Mouse (Mus musculus) forebrain, embryonic 15.5 days (tissue): ENCODE data around the gene Map3k9. TPM values are rescaled to one million over a fixed set of nuclear protein-coding genes. Genes with fewer than 3 reads are reported as not detected.

Source experiments
- ATAC-seq: fragments of 200-750 bp; cut with Nextera tagmentation; replicated peaks from 2 replicates; pipeline ENCODE4 v1.8.0; 2017; ENCODE audit warnings: mild to moderate bottlenecking, moderate TSS enrichment, moderate library complexity
- H3K27ac ChIP-seq: fragments of 300-500 bp; sonication (generic); replicated peaks from 2 replicates; pipeline ENCODE4 v1.5.1; 2015; ENCODE audit warnings: mild to moderate bottlenecking, inconsistent platforms
- H3K27me3 ChIP-seq: fragments of 300-500 bp; sonication (generic); 2 replicates; pipeline ENCODE4 v1.6.1; 2015; ENCODE audit warnings: inconsistent platforms
- H3K36me3 ChIP-seq: fragments of 300-500 bp; sonication (generic); 2 replicates; pipeline ENCODE4 v1.6.1; 2015; ENCODE audit warnings: mild to moderate bottlenecking, inconsistent platforms
- H3K4me1 ChIP-seq: fragments of 300-500 bp; sonication (generic); 2 replicates; pipeline ENCODE4 v1.6.1; 2015; ENCODE audit warnings: inconsistent platforms
- H3K4me2 ChIP-seq: fragments of 300-500 bp; sonication (generic); replicated peaks from 2 replicates; pipeline ENCODE4 v1.6.1; 2015; ENCODE audit warnings: mild to moderate bottlenecking, inconsistent platforms
- H3K4me3 ChIP-seq: fragments of 300-500 bp; sonication (generic); 2 replicates; pipeline ENCODE4 v1.5.1; 2015; ENCODE audit warnings: mild to moderate bottlenecking, inconsistent platforms
- H3K9ac ChIP-seq: fragments of 300-500 bp; sonication (generic); replicated peaks from 2 replicates; pipeline ENCODE4 v1.6.1; 2015; ENCODE audit warnings: mild to moderate bottlenecking, inconsistent platforms
- H3K9me3 ChIP-seq: fragments of 300-500 bp; sonication (generic); 2 replicates; pipeline ENCODE4 v1.6.1; 2016; ENCODE audit warnings: inconsistent platforms
- WGBS: fragments of 180-500 bp; shearing (Covaris S2); methylation state at CpG from one replicate; pipeline ENCODE4 v1.1.7; 2015; ENCODE audit warnings: mixed read lengths; 5-methylcytosine and 5-hydroxymethylcytosine counted together
- polyA plus RNA-seq: library from polyadenylated mRNA; unstranded; fragments of >200 nt; fragmentation: Nextera tagmentation; extraction: Ambion mirVana; gene quantifications from 2 replicates; pipeline ENCODE4 v1.2.1, GENCODE M21; 2015

Map3k9 gene
- polyA plus RNA-seq, result 7.1 and 7.9 TPM in 2 replicates

- 0 out of 2 replicates have a peak, but pooled peaks cover 5% of the 10 kb centered on the region for H3K27me3 ChIP-seq
These were observed at the start of gene Map3k9 for GRCm38 (mm10) chr12:81781105-81781909. Map3k9 (minus strand) TSS chr12:81781175.

DNA sequence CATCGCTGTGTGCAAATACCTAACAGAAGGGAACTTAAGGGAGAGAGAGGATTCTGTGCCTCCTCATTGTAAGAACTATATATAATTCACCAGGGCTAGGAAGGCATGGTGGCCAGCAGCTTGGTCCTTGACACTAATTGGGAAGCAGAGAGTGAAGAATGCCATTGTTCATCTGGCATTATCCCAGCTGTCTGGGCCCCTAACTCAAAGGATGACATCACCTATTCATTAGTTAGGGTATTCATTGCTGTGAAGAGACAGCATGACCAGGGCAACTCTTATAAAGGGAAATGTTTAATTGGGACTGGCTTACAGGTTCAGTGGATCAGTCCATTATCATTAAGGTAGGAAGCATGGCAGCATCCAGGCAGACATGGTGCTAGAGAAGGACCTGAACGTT lies 47.4 kb upstream of the Map3k9 start:
- no peak overlapping the region for H3K9ac ChIP-seq
- no peaks in the 10 kb centered on the region for H3K36me3 ChIP-seq
- no peaks in the 10 kb centered on the region for H3K4me1 ChIP-seq
- ATAC-seq, result no peak
- no peaks in the 10 kb centered on the region for H3K27me3 ChIP-seq
- no peak overlapping the region for H3K27ac ChIP-seq
- no peak overlapping the region for H3K4me3 ChIP-seq
- no peak overlapping the region for H3K4me2 ChIP-seq
- whole genome bisulfite sequencing, result 12% methylated on average over 2 of the region's 2 CpGs
- H3K9me3 ChIP-seq, result no peaks in the 10 kb centered on the region

More at GRCm38 (mm10) chr12:81781105-81781909, at the start of gene Map3k9:
- ATAC-seq, result peak; percentile 97
- no peaks in the 10 kb centered on the region for H3K36me3 ChIP-seq
- peaks cover 27% of the 10 kb centered on the region for H3K4me1 ChIP-seq
- peak within 1 kb of the TSS; percentile 77 for H3K9ac ChIP-seq
- H3K27ac ChIP-seq, result peak within 1 kb of the TSS; percentile 62
- H3K4me2 ChIP-seq, result peak within 1 kb of the TSS; percentile 74
- WGBS, result under 1% methylated on average over 44 of the region's 56 CpGs
- H3K4me3 ChIP-seq, result peak within 1 kb of the TSS; percentile 74
- H3K9me3 ChIP-seq, result no peaks in the 10 kb centered on the region

DNA sequence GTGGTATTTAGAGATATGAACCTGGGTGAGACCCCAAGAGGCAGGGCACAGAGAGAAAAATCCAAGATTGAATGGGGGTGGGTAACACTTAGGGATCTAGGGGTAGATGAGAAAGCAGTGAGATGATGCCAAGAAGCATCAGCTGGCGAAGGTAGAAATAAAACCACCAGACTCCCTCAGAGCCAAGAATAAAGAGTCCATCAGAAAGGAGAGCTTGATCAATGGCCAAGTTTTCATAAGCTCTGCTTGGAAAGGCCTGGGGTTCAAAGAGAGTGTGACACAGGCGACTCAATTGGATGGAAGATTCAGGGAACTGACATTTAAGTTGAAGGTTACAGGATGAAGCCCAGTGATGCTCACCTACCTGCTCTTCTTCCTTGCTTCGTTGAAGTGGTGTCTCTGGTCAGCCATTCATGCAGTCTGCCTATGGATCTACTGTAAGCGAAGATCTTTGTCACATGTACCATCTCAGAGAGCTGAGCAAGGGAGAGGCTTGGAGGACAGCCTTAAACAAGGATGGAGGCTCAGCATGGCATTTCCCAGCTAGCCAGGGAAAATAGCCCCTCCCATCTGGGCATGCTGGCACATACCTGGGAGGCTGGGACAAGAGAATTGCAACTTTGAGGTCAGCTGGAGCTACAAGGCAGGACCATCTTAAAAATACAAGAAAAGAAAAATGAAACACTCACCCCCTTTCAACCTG lies 42.0 kb upstream of the Map3k9 start:
- H3K9ac ChIP-seq, result no peak overlapping the region
- no peak overlapping the region for H3K4me3 ChIP-seq
- 79% methylated on average over 4 of the region's 4 CpGs for WGBS
- H3K27ac ChIP-seq, result no peak overlapping the region
- no peaks in the 10 kb centered on the region for H3K36me3 ChIP-seq
- H3K27me3 ChIP-seq, result no peaks in the 10 kb centered on the region
- H3K9me3 ChIP-seq, result no peaks in the 10 kb centered on the region
- no peak overlapping the region for H3K4me2 ChIP-seq
- no peaks in the 10 kb centered on the region; the same call in 1 of the 2 replicates for H3K4me1 ChIP-seq
- no peak for ATAC-seq

GRCm38 (mm10) chr12:81822176-81822575 lies 41.2 kb upstream of the Map3k9 start:
- peaks cover under 1% of the 10 kb centered on the region for H3K4me1 ChIP-seq
- H3K36me3 ChIP-seq, result no peaks in the 10 kb centered on the region
- H3K9me3 ChIP-seq, result no peaks in the 10 kb centered on the region
- no peaks in the 10 kb centered on the region for H3K27me3 ChIP-seq
- H3K4me2 ChIP-seq, result no peak overlapping the region
- H3K4me3 ChIP-seq, result no peak overlapping the region
- no peak for ATAC-seq
- no peak overlapping the region for H3K27ac ChIP-seq
- 92% methylated on average over 4 of the region's 4 CpGs for WGBS
- no peak overlapping the region for H3K9ac ChIP-seq

DNA sequence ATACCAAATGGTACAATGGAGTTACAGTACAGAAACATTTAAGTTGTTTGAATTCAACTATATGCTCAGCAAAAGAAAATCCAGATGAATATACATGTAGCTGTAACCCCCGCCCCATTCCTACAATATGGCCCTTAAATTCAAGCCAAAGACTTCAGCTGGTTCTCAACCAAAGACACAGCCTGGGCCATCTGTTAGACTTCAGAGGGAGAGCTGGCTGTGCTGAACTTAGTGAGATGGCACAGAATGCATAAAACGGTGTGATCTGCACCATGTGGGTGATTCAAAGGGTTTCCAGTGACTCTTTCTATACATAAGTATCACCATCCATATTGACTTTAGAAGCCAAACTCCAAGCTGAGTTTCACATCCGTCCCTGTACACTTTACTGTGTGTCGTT lies 39.7 kb upstream of the Map3k9 start:
- peak overlapping the region; percentile 76 for H3K27ac ChIP-seq
- no peak overlapping the region for H3K4me2 ChIP-seq
- WGBS, result 73% methylated on average over 4 of the region's 4 CpGs
- H3K36me3 ChIP-seq, result no peaks in the 10 kb centered on the region
- H3K4me1 ChIP-seq, result peaks cover 9% of the 10 kb centered on the region
- no peaks in the 10 kb centered on the region for H3K9me3 ChIP-seq
- H3K27me3 ChIP-seq, result no peaks in the 10 kb centered on the region
- peak; percentile 80 for ATAC-seq
- H3K9ac ChIP-seq, result no peak overlapping the region
- no peak overlapping the region for H3K4me3 ChIP-seq

DNA sequence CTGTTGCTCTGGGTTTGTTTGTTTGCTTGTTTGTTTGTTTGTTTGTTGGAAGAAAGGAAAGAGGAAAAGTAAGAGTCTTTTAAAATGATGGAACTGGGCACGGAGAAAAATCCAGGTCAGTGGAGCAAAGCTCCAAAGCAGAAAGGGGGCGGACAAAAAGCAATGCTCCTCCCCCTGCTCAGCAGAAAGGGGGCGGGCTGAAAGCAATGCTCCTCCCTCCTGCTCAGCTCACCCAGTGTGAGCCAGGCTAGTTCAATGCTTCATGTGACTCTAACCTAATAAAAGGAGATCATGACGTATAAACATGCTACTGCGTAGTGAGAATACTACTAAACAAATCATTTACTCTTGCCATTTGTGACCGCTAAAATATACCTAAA lies 36.1 kb upstream of the Map3k9 start:
- H3K9me3 ChIP-seq, result no peaks in the 10 kb centered on the region
- ATAC-seq, result peak; percentile 32; the same call in 1 of the 2 replicates
- H3K4me2 ChIP-seq, result peak overlapping the region; percentile 28
- H3K27ac ChIP-seq, result peak overlapping the region; percentile 54; the same call in 1 of the 2 replicates
- WGBS, result 52% methylated on average over 6 of the region's 6 CpGs
- H3K4me3 ChIP-seq, result peak overlapping the region; percentile 19
- H3K9ac ChIP-seq, result no peak overlapping the region
- H3K27me3 ChIP-seq, result no peaks in the 10 kb centered on the region
- H3K4me1 ChIP-seq, result peaks cover 9% of the 10 kb centered on the region
- H3K36me3 ChIP-seq, result no peaks in the 10 kb centered on the region

- no peak overlapping the region for H3K9ac ChIP-seq
- no peaks in the 10 kb centered on the region for H3K36me3 ChIP-seq
- no peaks in the 10 kb centered on the region for H3K9me3 ChIP-seq
- H3K27me3 ChIP-seq, result no peaks in the 10 kb centered on the region
- WGBS, result 4% methylated on average over 10 of the region's 10 CpGs
- H3K4me2 ChIP-seq, result peak overlapping the region; percentile 28
- H3K27ac ChIP-seq, result peak overlapping the region; percentile 54; the same call in 1 of the 2 replicates
- ATAC-seq, result peak; percentile 48; the same call in 1 of the 2 replicates
- peaks cover 9% of the 10 kb centered on the region for H3K4me1 ChIP-seq
- H3K4me3 ChIP-seq, result peak overlapping the region; percentile 19
These were observed 35.6 kb upstream of the Map3k9 start for GRCm38 (mm10) chr12:81816330-81817125.

DNA sequence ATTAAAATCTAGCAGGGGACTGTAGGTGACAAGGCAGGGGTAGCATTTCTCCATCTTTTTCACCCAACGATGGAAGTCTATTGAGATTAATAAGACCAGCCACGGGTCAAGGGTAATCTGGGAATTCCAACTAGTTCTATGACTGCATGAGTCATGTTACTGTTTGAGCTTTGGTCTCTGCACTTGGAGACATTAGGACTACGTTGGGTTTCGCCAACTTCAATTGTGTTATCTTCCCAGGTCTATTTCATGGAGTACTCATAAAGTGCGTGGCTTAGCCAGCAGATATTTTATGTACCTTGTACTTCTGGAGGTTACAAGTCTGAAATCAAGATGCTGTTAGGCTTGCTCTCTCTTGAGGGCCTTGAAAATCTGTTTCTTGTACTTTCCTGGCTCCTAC lies 33.8 kb upstream of the Map3k9 start:
- no peak overlapping the region for H3K27ac ChIP-seq
- WGBS, result 95% methylated on average over 5 of the region's 5 CpGs
- H3K27me3 ChIP-seq, result no peaks in the 10 kb centered on the region
- no peak overlapping the region for H3K4me3 ChIP-seq
- H3K4me1 ChIP-seq, result peaks cover 12% of the 10 kb centered on the region
- H3K9me3 ChIP-seq, result no peaks in the 10 kb centered on the region
- no peak for ATAC-seq
- H3K9ac ChIP-seq, result no peak overlapping the region
- H3K4me2 ChIP-seq, result no peak overlapping the region
- H3K36me3 ChIP-seq, result no peaks in the 10 kb centered on the region

DNA sequence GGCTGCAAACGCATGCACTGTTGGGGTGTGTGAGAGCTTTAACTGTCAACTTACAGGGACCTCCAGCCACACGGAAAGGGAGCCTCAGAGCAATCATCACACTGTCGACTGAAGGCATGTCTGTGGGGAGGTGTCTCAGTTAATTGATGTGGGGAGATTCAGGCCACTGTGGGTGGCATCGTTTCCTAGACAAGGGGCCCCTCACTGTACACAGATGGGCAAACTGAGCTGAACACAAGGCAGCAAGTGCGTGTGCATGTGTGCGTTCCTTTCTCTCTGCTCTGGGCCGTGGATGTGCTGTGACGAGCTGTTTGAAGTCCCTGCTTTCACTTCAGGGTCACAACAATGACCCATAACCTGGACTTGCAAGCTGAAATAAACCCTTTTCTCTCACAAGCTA lies 29.4 kb upstream of the Map3k9 start:
- no peak overlapping the region for H3K4me2 ChIP-seq
- H3K9ac ChIP-seq, result no peak overlapping the region
- no peaks in the 10 kb centered on the region for H3K36me3 ChIP-seq
- ATAC-seq, result 0 out of 2 replicates have a peak, but pooled peaks have one; percentile 29
- H3K27ac ChIP-seq, result no peak overlapping the region
- peaks cover 21% of the 10 kb centered on the region for H3K4me1 ChIP-seq
- H3K4me3 ChIP-seq, result no peak overlapping the region
- H3K27me3 ChIP-seq, result no peaks in the 10 kb centered on the region
- 26% methylated on average over 8 of the region's 8 CpGs for WGBS
- no peaks in the 10 kb centered on the region for H3K9me3 ChIP-seq

- 46% methylated on average over 2 of the region's 2 CpGs for WGBS
- H3K9ac ChIP-seq, result no peak overlapping the region
- ATAC-seq, result no peak
These were observed 27.6 kb upstream of the Map3k9 start for GRCm38 (mm10) chr12:81808596-81808995.

DNA sequence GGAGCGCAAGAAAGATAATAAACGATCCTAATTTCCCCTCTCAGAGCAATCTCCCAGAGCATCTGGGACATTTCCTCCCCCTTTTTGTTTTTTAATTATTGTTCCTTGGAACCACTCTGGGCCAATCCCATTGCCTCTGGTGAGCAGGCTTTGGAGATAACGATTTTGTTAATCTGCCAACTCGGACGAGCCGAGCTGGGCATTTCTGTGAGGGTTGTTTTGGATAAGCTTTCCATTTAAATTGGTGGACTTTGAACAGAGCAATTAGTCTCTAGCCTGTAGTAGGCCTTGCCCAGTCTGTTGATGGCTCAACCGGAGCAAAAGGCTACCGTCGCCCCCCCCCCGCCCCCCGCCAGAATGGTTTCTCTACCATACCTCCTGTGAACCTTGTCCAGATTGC lies 27.0 kb upstream of the Map3k9 start:
- peak; percentile 49; the same call in 1 of the 2 replicates for ATAC-seq
- Histone ChIP-seq H3K9me3 (no peaks in the 10 kb centered on the region), H3K27ac (no peak overlapping the region), H3K4me1 (peaks cover 21% of the 10 kb centered on the region), H3K27me3 (no peaks in the 10 kb centered on the region), H3K4me3 (no peak overlapping the region), H3K36me3 (no peaks in the 10 kb centered on the region), H3K4me2 (peak overlapping the region; percentile 42), H3K9ac (no peak overlapping the region)
- WGBS, result 9% methylated on average over 11 of the region's 11 CpGs

More at GRCm38 (mm10) chr12:81808596-81808995, 27.6 kb upstream of the Map3k9 start:
- Histone ChIP-seq H3K36me3 (no peaks in the 10 kb centered on the region), H3K4me2 (no peak overlapping the region), H3K4me1 (peaks cover 21% of the 10 kb centered on the region), H3K4me3 (no peak overlapping the region), H3K9me3 (no peaks in the 10 kb centered on the region), H3K27me3 (no peaks in the 10 kb centered on the region), H3K27ac (no peak overlapping the region)
